Mouse (Mus musculus) lung, embryonic 16.5 days (tissue): ENCODE measurements at regions not wholly inside any gene's neighbourhood (a gene's known extent, or its start where the extent isn't known, plus 50 kb on each side); places are given as distances from the start of the nearest gene placed in this dataset. TPM values are rescaled to one million over a fixed set of nuclear protein-coding genes. Genes with fewer than 3 reads are reported as not detected.

Experiments used
- ATAC-seq: fragments of 200-750 bp; cut with Nextera tagmentation; 2 replicates; pipeline ENCODE4 v1.8.0; 2017; ENCODE audit warnings: low read depth, mild to moderate bottlenecking, moderate library complexity
- H3K27ac ChIP-seq: fragments of 300-500 bp; sonication (generic); 2 replicates; pipeline ENCODE4 v1.5.1; 2014; ENCODE audit warnings: mild to moderate bottlenecking, control low read depth, low read length
- H3K27me3 ChIP-seq: fragments of 300-500 bp; sonication (generic); 2 replicates; pipeline ENCODE4 v1.6.1; 2014; ENCODE audit warnings: low read depth, low read length, mixed read lengths; ENCODE audit not compliant: control insufficient read depth, insufficient read depth
- H3K36me3 ChIP-seq: fragments of 300-500 bp; sonication (generic); 2 replicates; pipeline ENCODE4 v1.6.1; 2014; ENCODE audit warnings: low read length; ENCODE audit not compliant: control insufficient read depth, insufficient read depth
- H3K4me1 ChIP-seq: fragments of 300-500 bp; sonication (generic); replicated peaks from 2 replicates; pipeline ENCODE4 v1.6.1; 2014; ENCODE audit warnings: low read length, mixed read lengths; ENCODE audit not compliant: control insufficient read depth, insufficient read depth
- H3K4me2 ChIP-seq: fragments of 300-500 bp; sonication (generic); 2 replicates; pipeline ENCODE4 v1.6.1; 2014; ENCODE audit warnings: low read depth, low read length, control low read depth
- H3K4me3 ChIP-seq: fragments of 300-500 bp; sonication (generic); 2 replicates; pipeline ENCODE4 v1.5.1; 2014; ENCODE audit warnings: mild to moderate bottlenecking, low read length, control low read depth
- H3K9ac ChIP-seq: fragments of 300-500 bp; sonication (generic); 2 replicates; pipeline ENCODE4 v1.6.1; 2014; ENCODE audit warnings: low read length, control low read depth
- H3K9me3 ChIP-seq: fragments of 300-500 bp; sonication (generic); 2 replicates; pipeline ENCODE4 v1.6.1; 2016; ENCODE audit warnings: low read length; ENCODE audit not compliant: control insufficient read depth
- WGBS: fragments of 180-500 bp; shearing (Covaris S2); extraction: QIAGEN DNeasy Blood & Tissue Kit; methylation state at CpG from one replicate; pipeline ENCODE4 v1.1.7; 2014; 5-methylcytosine and 5-hydroxymethylcytosine counted together
- microRNA-seq: library from miRNA; unstranded; fragments of <30 nt; microRNA quantifications from one replicate; pipeline ENCODE4, GENCODE M21; 2016

- H3K27me3 ChIP-seq = no peaks in the 10 kb centered on the region
- no peaks in the 10 kb centered on the region for H3K36me3 ChIP-seq
- H3K4me1 ChIP-seq = peaks cover 7% of the 10 kb centered on the region
- ATAC-seq = peak; percentile 50; the same call in 1 of the 2 replicates
- H3K9ac ChIP-seq = no peak overlapping the region
- H3K4me3 ChIP-seq = no peak overlapping the region
- no peak overlapping the region for H3K27ac ChIP-seq
- no peak overlapping the region for H3K4me2 ChIP-seq
- 78% methylated on average over 10 of the region's 10 CpGs for WGBS
- H3K9me3 ChIP-seq = no peaks in the 10 kb centered on the region
These were observed 56.3 kb upstream of the Med13l start for GRCm38 (mm10) chr5:118504170-118504569.

- Histone ChIP-seq H3K27me3 (no peaks in the 10 kb centered on the region), H3K27ac (no peak overlapping the region), H3K9me3 (no peaks in the 10 kb centered on the region), H3K4me1 (peaks cover 7% of the 10 kb centered on the region), H3K9ac (no peak overlapping the region), H3K4me2 (no peak overlapping the region), H3K4me3 (no peak overlapping the region), H3K36me3 (no peaks in the 10 kb centered on the region)
- 35% methylated on average over 7 of the region's 7 CpGs for WGBS
- ATAC-seq = no peak
These were observed 55.6 kb upstream of the Med13l start for GRCm38 (mm10) chr5:118504926-118505325.

- Histone ChIP-seq H3K4me1 (peaks cover 11% of the 10 kb centered on the region), H3K27ac (no peak overlapping the region), H3K4me3 (no peak overlapping the region), H3K4me2 (no peak overlapping the region), H3K36me3 (no peaks in the 10 kb centered on the region), H3K9ac (no peak overlapping the region), H3K27me3 (no peaks in the 10 kb centered on the region), H3K9me3 (no peaks in the 10 kb centered on the region)
- 48% methylated on average over 5 of the region's 5 CpGs for WGBS
- ATAC-seq = no peak
These were observed 50.6 kb upstream of the Med13l start for GRCm38 (mm10) chr5:118509871-118510270.

Small RNA genes lying in the stretch of these regions (microRNA-seq; reads per million reads assigned to microRNA genes)
- gene Gm26455 = not detected
